Mouse (Mus musculus) midbrain, embryonic 12.5 days (tissue): ENCODE measurements around the gene Daglb. TPM values are rescaled to one million over a fixed set of nuclear protein-coding genes. Genes with fewer than 3 reads are reported as not detected.

ENCODE experiments used
- ATAC-seq: fragments of 200-750 bp; cut with Nextera tagmentation; 2 replicates; pipeline ENCODE4 v1.8.0; 2017; ENCODE audit warnings: low read depth, moderate TSS enrichment, moderate library complexity; ENCODE audit not compliant: low FRiP score
- H3K27ac ChIP-seq: fragments of 300-500 bp; sonication (generic); replicated peaks from 2 replicates; pipeline ENCODE4 v1.5.1; 2016; ENCODE audit warnings: mild to moderate bottlenecking
- H3K27me3 ChIP-seq: fragments of 300-500 bp; sonication (generic); 2 replicates; pipeline ENCODE4 v1.6.1; 2016; ENCODE audit warnings: mild to moderate bottlenecking
- H3K36me3 ChIP-seq: fragments of 300-500 bp; sonication (generic); 2 replicates; pipeline ENCODE4 v1.6.1; 2016
- H3K4me1 ChIP-seq: fragments of 300-500 bp; sonication (generic); 2 replicates; pipeline ENCODE4 v1.6.1; 2016
- H3K4me2 ChIP-seq: fragments of 300-500 bp; sonication (generic); replicated peaks from 2 replicates; pipeline ENCODE4 v1.6.1; 2016; ENCODE audit warnings: mild to moderate bottlenecking, moderate library complexity
- H3K4me3 ChIP-seq: fragments of 300-500 bp; sonication (generic); 2 replicates; pipeline ENCODE4 v1.5.1; 2016; ENCODE audit warnings: mild to moderate bottlenecking
- H3K9ac ChIP-seq: fragments of 300-500 bp; sonication (generic); replicated peaks from 2 replicates; pipeline ENCODE4 v1.6.1; 2016; ENCODE audit warnings: mild to moderate bottlenecking, moderate library complexity
- H3K9me3 ChIP-seq: fragments of 300-500 bp; sonication (generic); 2 replicates; pipeline ENCODE4 v1.6.1; 2016; ENCODE audit warnings: mild to moderate bottlenecking
- WGBS: fragments of 180-500 bp; shearing (Covaris S2); methylation state at CpG from one replicate; pipeline ENCODE4 v1.1.7; 2016; 5-methylcytosine and 5-hydroxymethylcytosine counted together
- polyA plus RNA-seq: library from polyadenylated mRNA; unstranded; fragments of >200 nt; fragmentation: Nextera tagmentation; extraction: Ambion mirVana; gene quantifications from 2 replicates; pipeline ENCODE4 v1.2.1, GENCODE M21; 2016

Gene Daglb
- polyA plus RNA-seq: 14.2 and 14.5 TPM in 2 replicates

DNA sequence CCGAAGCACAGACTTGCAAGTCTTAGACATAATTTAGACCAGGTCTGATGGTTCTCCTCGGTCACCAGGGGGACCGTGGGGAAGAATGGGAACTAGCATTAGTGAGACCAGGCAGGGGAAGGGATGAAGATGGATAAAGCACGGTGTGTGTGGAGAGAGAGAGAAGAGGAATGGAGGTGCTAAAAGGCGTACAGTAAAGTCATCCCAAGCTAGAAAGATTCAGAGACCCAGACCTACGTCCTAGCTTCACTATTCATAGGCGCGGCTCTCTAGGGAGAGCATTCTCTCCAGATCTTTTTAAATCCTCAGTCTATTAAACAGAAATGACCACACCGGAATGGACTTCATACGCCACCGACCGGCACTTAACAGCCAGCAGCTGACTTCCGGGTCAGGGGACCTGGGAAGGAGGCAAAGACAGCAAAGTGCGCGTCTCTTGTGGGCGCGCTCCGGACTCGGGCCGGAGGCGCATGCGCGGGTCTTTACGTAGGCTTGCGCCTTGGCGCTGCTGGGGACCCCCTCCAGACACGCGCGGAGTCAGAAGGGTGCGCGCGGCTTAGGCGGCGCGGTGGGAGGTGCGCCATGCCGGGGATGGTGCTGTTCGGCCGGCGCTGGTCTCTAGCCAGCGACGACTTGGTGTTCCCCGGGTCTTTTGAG is at the start of gene Daglb:
TSS of gene Daglb (plus strand) at position 485 of the 657 bp plus-strand sequence.
- H3K27ac ChIP-seq: peak within 1 kb of the TSS; percentile 66; the same call in 1 of the 2 replicates
- H3K9me3 ChIP-seq: no peaks in the 10 kb centered on the region
- 3% methylated on average over 43 of the region's 43 CpGs for WGBS
- 0 out of 2 replicates have a peak, but pooled peaks cover 10% of the 10 kb centered on the region for H3K27me3 ChIP-seq
- peaks cover 20% of the 10 kb centered on the region for H3K36me3 ChIP-seq
- H3K4me2 ChIP-seq: peak within 1 kb of the TSS; percentile 89
- H3K4me1 ChIP-seq: peaks cover 17% of the 10 kb centered on the region
- H3K4me3 ChIP-seq: peak within 1 kb of the TSS; percentile 79
- H3K9ac ChIP-seq: peak within 1 kb of the TSS; percentile 74
- ATAC-seq: peak; percentile 96

DNA sequence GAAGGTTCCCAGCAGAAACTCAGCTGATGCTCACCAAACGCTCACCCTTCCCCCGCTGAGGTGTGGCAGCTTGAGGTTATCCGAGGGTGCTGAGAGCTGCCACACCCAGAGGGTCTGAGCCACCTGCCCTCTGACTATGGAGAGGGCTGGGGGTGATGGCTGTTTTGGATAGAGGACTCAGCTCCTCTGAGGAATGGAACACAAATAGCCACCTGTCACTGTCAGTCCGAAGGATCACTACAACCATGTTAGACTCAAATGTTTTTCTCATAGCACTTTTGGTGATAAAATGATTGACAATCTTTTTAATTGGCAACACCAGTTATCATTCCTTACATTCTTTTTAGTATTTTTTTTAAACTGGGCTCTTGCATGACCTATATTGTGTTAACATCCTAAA is 42.9 kb upstream of the Daglb start:
- H3K9ac ChIP-seq: no peak overlapping the region
- H3K27me3 ChIP-seq: no peaks in the 10 kb centered on the region
- H3K36me3 ChIP-seq: peaks cover 55% of the 10 kb centered on the region
- 87% methylated on average over 4 of the region's 4 CpGs for WGBS
- H3K4me2 ChIP-seq: no peak overlapping the region
- H3K4me1 ChIP-seq: no peaks in the 10 kb centered on the region
- no peaks in the 10 kb centered on the region for H3K9me3 ChIP-seq
- no peak overlapping the region for H3K4me3 ChIP-seq
- H3K27ac ChIP-seq: no peak overlapping the region
- ATAC-seq: no peak

DNA sequence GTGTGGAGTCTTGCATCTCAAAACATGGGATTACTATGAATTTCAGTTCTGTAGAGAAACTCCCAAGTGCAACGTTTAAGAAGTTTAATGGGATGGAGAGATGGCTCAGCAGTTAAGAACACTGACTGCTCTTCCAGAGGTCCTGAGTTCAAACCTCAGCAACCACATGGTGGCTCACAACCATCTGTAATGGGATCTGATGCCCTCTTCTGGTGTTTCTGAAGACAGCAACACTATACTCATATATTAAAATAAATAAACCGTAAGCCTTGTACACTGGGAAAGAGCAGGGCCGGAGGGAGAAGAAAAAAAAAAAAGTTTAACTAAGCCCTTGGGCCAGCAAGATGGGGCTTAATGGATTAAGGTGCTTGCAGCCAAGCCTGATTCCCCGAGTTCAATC is 41.4 kb upstream of the Daglb start:
- no peaks in the 10 kb centered on the region for H3K4me1 ChIP-seq
- H3K9ac ChIP-seq: no peak overlapping the region
- H3K27me3 ChIP-seq: no peaks in the 10 kb centered on the region
- H3K36me3 ChIP-seq: peaks cover 40% of the 10 kb centered on the region
- no peaks in the 10 kb centered on the region for H3K9me3 ChIP-seq
- WGBS: 84% methylated on average over 4 of the region's 4 CpGs
- H3K27ac ChIP-seq: no peak overlapping the region
- H3K4me3 ChIP-seq: no peak overlapping the region
- no peak for ATAC-seq
- no peak overlapping the region for H3K4me2 ChIP-seq

DNA sequence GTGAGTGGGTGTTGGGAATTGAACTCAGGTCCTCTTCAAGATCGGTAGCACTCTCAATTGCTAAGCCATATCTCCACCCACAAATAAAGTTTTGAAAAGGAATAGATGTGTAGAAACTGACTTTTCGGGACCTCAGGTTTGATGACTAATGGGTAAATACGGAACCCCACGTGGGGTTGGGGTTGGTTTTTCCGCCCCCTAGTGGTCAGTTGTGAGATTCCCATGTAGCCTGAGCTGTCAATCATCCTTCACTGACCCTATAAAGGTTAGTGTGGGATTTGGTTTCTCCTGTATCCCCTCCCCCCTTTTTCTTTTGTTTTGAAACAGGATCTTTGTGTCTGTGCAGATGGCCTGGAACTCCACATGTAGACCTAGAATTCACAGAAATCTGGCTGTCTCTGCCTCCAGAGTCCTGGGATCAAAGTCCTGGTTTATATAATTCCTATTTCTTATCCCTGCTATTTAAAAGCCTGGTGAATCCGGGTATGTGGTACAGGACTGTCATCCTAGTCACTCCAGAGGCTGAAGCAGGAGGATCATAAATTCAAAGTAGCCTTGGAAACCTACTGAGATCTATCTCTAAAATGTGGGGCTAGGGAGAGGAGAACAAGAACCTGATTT is 40.4 kb upstream of the Daglb start:
- no peak for ATAC-seq
- Histone ChIP-seq H3K9ac (no peak overlapping the region), H3K4me1 (no peaks in the 10 kb centered on the region), H3K27me3 (no peaks in the 10 kb centered on the region), H3K9me3 (no peaks in the 10 kb centered on the region), H3K27ac (no peak overlapping the region), H3K4me3 (no peak overlapping the region), H3K36me3 (peaks cover 30% of the 10 kb centered on the region), H3K4me2 (no peak overlapping the region)
- WGBS: 36% methylated on average over 6 of the region's 6 CpGs

DNA sequence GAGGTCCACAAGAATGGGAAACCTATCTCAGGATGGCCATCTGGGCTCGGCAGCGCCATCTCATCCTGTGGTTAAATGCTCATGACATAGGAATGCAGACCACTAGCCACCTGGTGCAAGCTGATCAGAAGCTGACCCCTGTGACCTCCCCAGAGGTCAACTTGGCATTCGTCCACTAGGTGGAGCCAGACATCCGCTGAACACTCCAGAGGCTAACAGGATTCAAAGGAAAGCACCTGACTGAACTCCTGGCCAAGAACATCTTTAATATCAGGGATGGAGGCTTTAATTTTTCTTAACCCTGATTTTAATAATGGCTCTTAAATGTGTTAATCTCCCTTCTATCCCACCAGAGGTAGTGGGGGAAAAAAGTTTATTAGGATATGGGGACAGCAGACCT is 30.0 kb upstream of the Daglb start:
- H3K4me2 ChIP-seq: no peak overlapping the region

DNA sequence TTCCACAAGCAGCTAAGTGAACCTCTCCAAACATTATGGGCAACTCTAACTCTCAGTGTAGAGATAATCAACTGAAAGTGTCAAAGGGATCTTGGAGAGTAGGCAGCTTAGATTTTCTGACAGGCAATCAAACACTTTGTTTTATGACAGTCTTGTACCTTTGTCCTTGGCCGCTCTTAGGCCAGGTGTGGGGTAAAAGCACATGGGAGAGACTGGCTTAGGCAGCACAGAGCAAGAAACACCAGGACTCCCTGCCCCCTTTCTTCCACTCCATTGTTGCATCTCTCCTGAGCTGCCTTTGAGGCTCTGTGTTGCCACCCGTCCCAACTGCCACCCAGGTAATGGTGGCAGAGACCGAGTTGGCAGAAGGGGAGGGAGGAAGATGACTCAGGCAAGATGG is 23.1 kb upstream of the Daglb start:
- 84% methylated on average over 3 of the region's 3 CpGs for WGBS
- Histone ChIP-seq H3K27me3 (no peaks in the 10 kb centered on the region), H3K4me1 (no peaks in the 10 kb centered on the region), H3K4me3 (no peak overlapping the region), H3K9me3 (no peaks in the 10 kb centered on the region), H3K4me2 (no peak overlapping the region), H3K36me3 (no peaks in the 10 kb centered on the region), H3K27ac (no peak overlapping the region), H3K9ac (no peak overlapping the region)
- ATAC-seq: no peak

More for the DNA sequence above, 30.0 kb upstream of the Daglb start:
- Histone ChIP-seq H3K27me3 (no peaks in the 10 kb centered on the region), H3K9ac (no peak overlapping the region), H3K9me3 (no peaks in the 10 kb centered on the region), H3K4me3 (no peak overlapping the region), H3K27ac (no peak overlapping the region), H3K36me3 (no peaks in the 10 kb centered on the region), H3K4me1 (no peaks in the 10 kb centered on the region)
- ATAC-seq: no peak
- WGBS: 14% methylated on average over 4 of the region's 4 CpGs

DNA sequence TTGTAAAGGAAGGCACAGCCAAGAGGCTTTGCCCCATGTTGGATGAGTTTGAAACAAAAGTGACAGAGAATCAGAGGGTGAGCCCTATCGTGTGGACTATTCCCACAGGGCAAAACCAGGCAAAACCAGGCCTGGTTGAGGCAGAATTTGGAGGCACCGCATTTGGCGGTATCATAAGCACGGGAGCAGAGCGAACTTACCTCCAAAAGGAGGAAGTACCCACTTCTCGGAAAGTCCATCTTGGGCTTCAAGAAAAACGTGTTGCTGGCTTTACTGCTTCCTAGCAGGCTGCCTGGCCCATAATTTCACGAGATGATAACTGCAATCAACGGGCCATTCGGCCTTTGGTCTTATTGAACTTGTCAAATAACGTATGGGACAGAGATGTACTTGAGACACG is 22.6 kb upstream of the Daglb start:
- ATAC-seq: no peak
- H3K4me2 ChIP-seq: no peak overlapping the region
- no peak overlapping the region for H3K9ac ChIP-seq
- no peaks in the 10 kb centered on the region for H3K9me3 ChIP-seq
- H3K4me3 ChIP-seq: no peak overlapping the region
- WGBS: 89% methylated on average over 12 of the region's 12 CpGs
- no peak overlapping the region for H3K27ac ChIP-seq
- no peaks in the 10 kb centered on the region for H3K36me3 ChIP-seq
- H3K27me3 ChIP-seq: no peaks in the 10 kb centered on the region
- no peaks in the 10 kb centered on the region for H3K4me1 ChIP-seq

DNA sequence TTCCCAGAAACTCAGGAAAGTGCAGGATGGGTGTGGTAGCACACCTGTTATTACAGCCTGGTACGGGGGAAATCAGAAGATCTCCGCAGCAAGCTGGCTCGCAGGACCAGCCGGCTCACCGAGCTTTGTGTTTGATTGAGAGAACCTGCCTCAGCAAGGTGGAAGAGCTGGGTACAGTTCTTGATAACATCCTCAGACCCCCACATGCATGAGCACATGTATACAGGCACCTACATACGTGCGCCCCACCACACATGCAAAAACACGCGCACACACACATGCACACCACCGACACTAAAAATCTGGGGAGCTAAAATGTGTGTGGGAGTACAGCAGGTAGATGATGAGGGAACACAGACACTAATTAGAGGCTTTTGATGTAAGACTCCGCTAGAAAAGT is 713 bp upstream of the Daglb start:
- ATAC-seq: 0 out of 2 replicates have a peak, but pooled peaks have one; percentile 21
- H3K4me3 ChIP-seq: peak overlapping the region; percentile 79
- H3K36me3 ChIP-seq: peaks cover 19% of the 10 kb centered on the region

DNA sequence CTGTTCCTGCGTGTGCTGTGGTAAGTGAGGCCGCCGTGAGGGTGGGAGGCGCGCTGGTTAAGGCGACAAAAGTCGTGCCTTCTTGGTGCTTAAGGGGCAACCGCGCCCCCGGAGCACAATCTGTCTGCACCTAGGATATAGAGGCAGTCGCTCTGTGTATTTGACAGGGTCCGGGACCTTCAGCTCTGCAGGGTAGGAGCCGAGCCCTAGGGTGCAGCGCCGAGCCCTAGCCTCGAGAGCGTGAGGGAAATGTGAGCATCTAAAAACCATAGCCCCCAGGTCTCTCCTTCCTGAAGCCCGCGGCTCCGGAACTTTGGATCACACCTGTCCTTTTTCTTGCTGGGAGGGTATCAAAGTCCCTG is 354 bp downstream of the Daglb start:
- peak overlapping the region; percentile 79 for H3K4me3 ChIP-seq
- peak overlapping the region; percentile 89 for H3K4me2 ChIP-seq
- WGBS: under 1% methylated on average over 20 of the region's 20 CpGs
- peak overlapping the region; percentile 74 for H3K9ac ChIP-seq
- peaks cover 25% of the 10 kb centered on the region for H3K36me3 ChIP-seq
- no peaks in the 10 kb centered on the region for H3K9me3 ChIP-seq
- ATAC-seq: no peak; the same call in 1 of the 2 replicates
- 0 out of 2 replicates have a peak, but pooled peaks cover 10% of the 10 kb centered on the region for H3K27me3 ChIP-seq
- peaks cover 17% of the 10 kb centered on the region for H3K4me1 ChIP-seq
- H3K27ac ChIP-seq: 0 out of 2 replicates have a peak overlapping the region, but pooled peaks have one; percentile 66

More for the DNA sequence above, 713 bp upstream of the Daglb start:
- Histone ChIP-seq H3K27ac (no peak overlapping the region), H3K4me1 (peaks cover 17% of the 10 kb centered on the region), H3K9me3 (no peaks in the 10 kb centered on the region), H3K9ac (peak overlapping the region; percentile 74), H3K4me2 (peak overlapping the region; percentile 89), H3K27me3 (0 out of 2 replicates have a peak, but pooled peaks cover 10% of the 10 kb centered on the region)
- WGBS: 81% methylated on average over 11 of the region's 11 CpGs

DNA sequence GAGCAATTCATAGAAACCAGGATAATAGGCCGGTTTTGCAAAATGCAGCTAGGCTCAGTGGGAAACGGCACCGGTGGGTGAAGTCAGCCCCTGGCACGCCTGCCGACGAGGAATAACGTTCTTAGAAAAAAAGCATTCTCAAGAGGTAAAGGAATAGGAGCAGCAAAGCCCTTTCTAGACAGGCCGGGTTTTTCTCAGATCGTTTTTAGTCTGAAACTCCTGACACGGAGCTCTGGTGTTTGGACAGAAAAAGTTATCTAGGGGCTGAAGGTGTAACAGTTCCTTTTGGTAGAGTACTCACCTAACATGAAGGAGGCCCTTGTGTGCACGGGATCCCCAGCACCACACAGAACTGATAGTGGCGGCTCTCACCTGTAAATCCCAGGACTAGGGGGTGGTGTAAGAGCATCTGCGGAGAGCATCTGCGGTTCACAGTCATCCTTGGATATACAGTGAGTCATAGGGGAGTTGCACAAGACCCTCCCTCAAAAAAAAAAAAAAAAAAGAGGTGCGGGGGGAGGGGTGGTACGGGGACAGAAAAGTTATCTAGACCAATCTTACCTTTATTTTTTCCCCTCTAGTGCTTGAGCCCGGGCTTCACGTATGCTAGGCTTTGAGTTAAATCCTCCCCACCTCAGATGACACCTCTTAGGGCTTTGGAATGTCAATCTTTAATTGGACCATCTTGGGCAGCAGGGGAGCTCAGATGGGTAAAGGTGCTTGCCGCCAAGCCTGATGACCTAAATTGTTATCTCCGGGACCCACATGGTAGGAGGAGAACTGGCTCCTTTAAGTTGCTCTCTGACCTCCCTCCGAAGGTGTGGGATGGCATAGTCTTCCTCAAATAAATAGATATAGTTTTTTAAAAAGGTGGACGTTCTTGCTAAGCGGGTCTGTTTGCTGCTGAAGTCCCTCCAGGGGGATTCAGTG is 1.0 kb downstream of the Daglb start:
- H3K4me3 ChIP-seq: peak overlapping the region; percentile 79
- no peak overlapping the region for H3K27ac ChIP-seq
- H3K36me3 ChIP-seq: peaks cover 31% of the 10 kb centered on the region
- no peak for ATAC-seq
- 0 out of 2 replicates have a peak, but pooled peaks cover 10% of the 10 kb centered on the region for H3K27me3 ChIP-seq
- peak overlapping the region; percentile 74 for H3K9ac ChIP-seq
- WGBS: 38% methylated on average over 23 of the region's 23 CpGs
- peak overlapping the region; percentile 89 for H3K4me2 ChIP-seq
- H3K9me3 ChIP-seq: no peaks in the 10 kb centered on the region
- peaks cover 17% of the 10 kb centered on the region for H3K4me1 ChIP-seq

DNA sequence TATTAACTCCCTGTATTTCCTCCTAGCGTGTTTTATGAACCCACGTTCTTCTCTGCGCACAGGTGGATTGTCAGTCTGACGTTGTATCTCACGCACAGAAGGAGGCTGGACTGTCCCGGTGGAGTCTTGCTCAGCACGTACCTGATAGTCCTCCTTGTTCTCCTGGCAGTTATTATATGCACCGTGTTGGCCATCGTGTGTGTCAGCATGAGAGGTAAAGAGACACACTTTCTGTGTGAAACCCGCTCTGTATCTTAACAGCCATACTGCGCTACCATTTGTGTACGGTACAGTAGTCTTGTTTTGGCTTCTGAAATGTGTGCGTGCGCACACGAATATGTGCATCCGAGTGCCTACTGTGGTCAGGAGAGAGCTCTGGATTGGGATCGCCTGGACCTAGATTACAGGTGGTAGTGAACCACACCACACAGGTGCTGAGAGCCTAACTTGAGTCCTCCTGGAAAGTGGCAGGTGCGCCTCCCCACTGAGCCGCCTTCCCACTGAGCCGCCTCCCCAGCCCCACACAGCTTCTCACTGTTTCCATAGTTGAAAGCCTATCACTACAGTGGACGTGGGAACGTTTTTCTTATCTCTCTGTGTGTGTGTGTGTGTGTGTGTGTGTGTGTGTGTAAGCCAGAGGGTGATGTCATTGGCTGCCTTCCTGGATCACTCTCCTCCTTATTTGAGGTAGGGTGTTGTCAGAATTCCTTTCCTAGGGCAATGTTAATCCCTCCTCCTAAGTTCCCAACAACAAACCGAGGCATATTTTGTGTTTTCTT is 2.7 kb downstream of the Daglb start:
- no peaks in the 10 kb centered on the region for H3K9me3 ChIP-seq
- no peak overlapping the region for H3K4me2 ChIP-seq
- H3K4me1 ChIP-seq: peaks cover 17% of the 10 kb centered on the region
- H3K36me3 ChIP-seq: peaks cover 42% of the 10 kb centered on the region
- no peak overlapping the region for H3K9ac ChIP-seq
- 0 out of 2 replicates have a peak, but pooled peaks cover 10% of the 10 kb centered on the region for H3K27me3 ChIP-seq
- H3K4me3 ChIP-seq: no peak overlapping the region
- ATAC-seq: no peak
- H3K27ac ChIP-seq: no peak overlapping the region
- 93% methylated on average over 23 of the region's 23 CpGs for WGBS
